Mouse (Mus musculus) lung, embryonic 16.5 days (tissue): ENCODE data around the gene Cyb5d1. TPM values are rescaled to one million over a fixed set of nuclear protein-coding genes. Genes with fewer than 3 reads are reported as not detected.
A peak's percentile ranks its signal among the peaks of the same experiment; 100 is the strongest.

ENCODE experiments used
- ATAC-seq: fragments of 200-750 bp; cut with Nextera tagmentation; 2 replicates; pipeline ENCODE4 v1.8.0; 2017; ENCODE audit warnings: low read depth, mild to moderate bottlenecking, moderate library complexity
- H3K27ac ChIP-seq: fragments of 300-500 bp; sonication (generic); 2 replicates; pipeline ENCODE4 v1.5.1; 2014; ENCODE audit warnings: mild to moderate bottlenecking, control low read depth, low read length
- H3K27me3 ChIP-seq: fragments of 300-500 bp; sonication (generic); 2 replicates; pipeline ENCODE4 v1.6.1; 2014; ENCODE audit warnings: low read depth, low read length, mixed read lengths; ENCODE audit not compliant: control insufficient read depth, insufficient read depth
- H3K36me3 ChIP-seq: fragments of 300-500 bp; sonication (generic); 2 replicates; pipeline ENCODE4 v1.6.1; 2014; ENCODE audit warnings: low read length; ENCODE audit not compliant: control insufficient read depth, insufficient read depth
- H3K4me1 ChIP-seq: fragments of 300-500 bp; sonication (generic); replicated peaks from 2 replicates; pipeline ENCODE4 v1.6.1; 2014; ENCODE audit warnings: low read length, mixed read lengths; ENCODE audit not compliant: control insufficient read depth, insufficient read depth
- H3K4me2 ChIP-seq: fragments of 300-500 bp; sonication (generic); 2 replicates; pipeline ENCODE4 v1.6.1; 2014; ENCODE audit warnings: low read depth, low read length, control low read depth
- H3K4me3 ChIP-seq: fragments of 300-500 bp; sonication (generic); 2 replicates; pipeline ENCODE4 v1.5.1; 2014; ENCODE audit warnings: mild to moderate bottlenecking, low read length, control low read depth
- H3K9ac ChIP-seq: fragments of 300-500 bp; sonication (generic); 2 replicates; pipeline ENCODE4 v1.6.1; 2014; ENCODE audit warnings: low read length, control low read depth
- H3K9me3 ChIP-seq: fragments of 300-500 bp; sonication (generic); 2 replicates; pipeline ENCODE4 v1.6.1; 2016; ENCODE audit warnings: low read length; ENCODE audit not compliant: control insufficient read depth
- WGBS: fragments of 180-500 bp; shearing (Covaris S2); extraction: QIAGEN DNeasy Blood & Tissue Kit; methylation state at CpG from one replicate; pipeline ENCODE4 v1.1.7; 2014; 5-methylcytosine and 5-hydroxymethylcytosine counted together
- polyA plus RNA-seq: library from polyadenylated mRNA; unstranded; fragments of >200 nt; fragmentation: Nextera tagmentation; extraction: Ambion mirVana; gene quantifications from 2 replicates; pipeline ENCODE4 v1.2.1, GENCODE M21; 2015

Gene Cyb5d1
- polyA plus RNA-seq, 1 experiment from 2014 or later: 32.6 TPM

DNA sequence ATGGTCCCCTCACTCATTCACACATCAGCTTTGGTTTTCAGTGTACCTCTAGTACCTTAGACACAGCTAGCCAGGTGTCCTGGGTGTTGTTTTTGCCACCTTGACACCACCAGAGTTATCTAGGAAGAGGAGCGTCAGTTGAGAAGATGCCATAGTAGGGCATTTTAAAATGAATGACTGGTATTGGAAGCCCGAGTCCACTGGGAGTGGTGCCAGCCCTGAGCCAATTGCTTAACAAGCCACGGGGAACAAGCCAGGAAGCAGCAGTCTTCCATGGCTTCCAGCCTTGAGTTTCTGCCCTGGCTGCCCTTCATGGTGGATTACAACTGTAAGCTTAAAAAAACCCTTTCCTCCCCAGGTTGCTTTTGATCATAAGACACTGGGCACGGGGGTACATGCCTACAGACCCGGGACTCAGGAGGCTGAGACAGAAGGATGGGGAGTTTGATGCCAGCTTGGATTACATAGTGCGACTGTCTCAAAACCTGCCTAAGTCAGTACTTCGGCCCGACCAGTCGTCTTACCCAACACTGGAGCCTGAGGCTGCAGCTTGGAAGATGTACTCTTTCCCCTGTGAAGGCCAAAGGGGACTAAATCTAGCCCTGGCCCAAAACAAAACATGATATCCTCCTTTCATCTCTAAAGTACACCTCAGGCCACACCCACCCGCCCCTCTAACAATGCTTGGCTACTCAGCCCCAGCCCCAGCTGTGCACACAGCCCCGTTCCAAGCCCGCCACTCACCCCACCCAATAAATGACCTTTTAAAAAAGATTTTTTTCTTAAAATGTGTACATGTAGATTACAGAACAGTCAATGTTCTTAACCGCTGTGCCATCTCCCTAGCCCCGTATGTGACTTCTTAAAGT is 5.7 kb downstream of the Cyb5d1 start:
- Histone ChIP-seq H3K36me3 (no peaks in the 10 kb centered on the region), H3K9me3 (no peaks in the 10 kb centered on the region), H3K4me2 (0 out of 2 replicates have a peak overlapping the region, but pooled peaks have one; percentile 8), H3K4me3 (no peak overlapping the region), H3K4me1 (peaks cover 11% of the 10 kb centered on the region; the same call in 1 of the 2 replicates), H3K9ac (no peak overlapping the region), H3K27me3 (no peaks in the 10 kb centered on the region), H3K27ac (no peak overlapping the region)
- peak; percentile 16; the same call in 1 of the 2 replicates for ATAC-seq
- 56% methylated on average over 14 of the region's 14 CpGs for WGBS

DNA sequence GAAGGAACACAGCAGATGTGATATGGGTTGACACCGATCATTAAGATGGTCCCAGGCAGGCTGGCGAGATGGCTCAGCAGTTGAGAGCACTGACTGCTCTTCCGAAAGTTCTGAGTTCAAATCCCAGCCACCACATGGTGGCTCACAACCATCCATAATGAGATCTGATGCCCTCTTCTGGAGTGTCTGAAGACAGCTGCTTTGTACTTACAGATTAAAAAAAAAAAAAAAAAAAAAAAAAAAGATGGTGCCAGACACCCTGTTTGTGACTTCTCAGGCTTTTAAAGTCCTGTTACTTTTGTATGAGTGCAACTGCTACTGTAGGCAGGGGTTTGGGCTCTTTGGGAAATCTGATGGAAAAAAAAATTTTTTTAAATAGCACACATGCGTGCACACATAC is 6.8 kb downstream of the Cyb5d1 start:
- Histone ChIP-seq H3K9me3 (no peaks in the 10 kb centered on the region), H3K4me1 (peaks cover 8% of the 10 kb centered on the region; the same call in 1 of the 2 replicates), H3K36me3 (no peaks in the 10 kb centered on the region), H3K9ac (no peak overlapping the region), H3K27me3 (no peaks in the 10 kb centered on the region), H3K4me3 (no peak overlapping the region), H3K4me2 (no peak overlapping the region), H3K27ac (no peak overlapping the region)
- ATAC-seq: no peak
- 93% methylated on average over 4 of the region's 4 CpGs for WGBS

DNA sequence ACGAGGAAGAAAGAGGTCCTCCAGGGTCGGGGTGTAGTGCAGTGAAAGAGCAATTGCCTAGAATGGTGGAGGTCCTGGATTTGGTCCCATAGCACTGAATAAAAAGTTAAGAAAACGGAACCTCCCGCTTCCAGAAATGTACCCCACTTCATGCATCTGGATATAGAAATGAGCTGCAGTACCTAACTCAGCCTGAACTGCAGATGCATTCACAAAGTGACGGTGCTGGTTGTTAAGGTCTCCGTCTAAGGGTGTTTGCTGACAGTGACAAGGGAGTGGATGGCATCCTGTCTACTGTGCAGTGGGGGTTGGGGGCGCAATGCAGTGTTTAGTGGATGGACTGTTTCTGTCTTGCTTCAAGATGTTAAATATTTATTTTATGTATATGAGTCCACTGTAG is 8.7 kb downstream of the Cyb5d1 start:
- no peak for ATAC-seq
- Histone ChIP-seq H3K27ac (no peak overlapping the region), H3K4me3 (no peak overlapping the region), H3K27me3 (no peaks in the 10 kb centered on the region), H3K4me2 (no peak overlapping the region), H3K9me3 (no peaks in the 10 kb centered on the region), H3K4me1 (peaks cover 8% of the 10 kb centered on the region; the same call in 1 of the 2 replicates), H3K36me3 (no peaks in the 10 kb centered on the region), H3K9ac (no peak overlapping the region)
- 61% methylated on average over 7 of the region's 7 CpGs for WGBS

DNA sequence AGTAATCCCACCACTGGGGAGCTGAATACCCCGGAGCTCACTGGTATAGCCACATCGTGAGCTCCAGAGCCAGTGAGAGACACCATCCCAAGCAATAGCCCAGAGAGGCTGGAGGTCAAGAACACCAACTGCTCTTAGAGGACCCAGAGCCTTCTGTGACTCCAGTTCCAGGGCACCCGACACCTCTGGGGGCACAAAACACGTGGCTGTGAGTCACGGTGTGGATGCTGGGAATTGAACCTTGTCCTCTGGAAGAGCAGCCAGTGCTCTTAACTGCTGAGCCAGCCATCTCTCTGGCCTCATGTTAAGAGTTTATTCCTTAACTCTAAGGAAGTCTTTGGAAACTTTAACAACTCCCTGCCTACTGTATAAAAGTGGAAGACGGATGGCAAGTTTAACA is 10.5 kb downstream of the Cyb5d1 start:
- H3K9ac ChIP-seq: no peak overlapping the region
- no peak overlapping the region for H3K4me2 ChIP-seq
- no peaks in the 10 kb centered on the region for H3K36me3 ChIP-seq
- ATAC-seq: no peak
- H3K27ac ChIP-seq: no peak overlapping the region
- WGBS: 72% methylated on average over 6 of the region's 6 CpGs
- H3K4me1 ChIP-seq: peaks cover 5% of the 10 kb centered on the region; the same call in 1 of the 2 replicates
- H3K4me3 ChIP-seq: no peak overlapping the region
- no peaks in the 10 kb centered on the region for H3K27me3 ChIP-seq
- H3K9me3 ChIP-seq: no peaks in the 10 kb centered on the region

DNA sequence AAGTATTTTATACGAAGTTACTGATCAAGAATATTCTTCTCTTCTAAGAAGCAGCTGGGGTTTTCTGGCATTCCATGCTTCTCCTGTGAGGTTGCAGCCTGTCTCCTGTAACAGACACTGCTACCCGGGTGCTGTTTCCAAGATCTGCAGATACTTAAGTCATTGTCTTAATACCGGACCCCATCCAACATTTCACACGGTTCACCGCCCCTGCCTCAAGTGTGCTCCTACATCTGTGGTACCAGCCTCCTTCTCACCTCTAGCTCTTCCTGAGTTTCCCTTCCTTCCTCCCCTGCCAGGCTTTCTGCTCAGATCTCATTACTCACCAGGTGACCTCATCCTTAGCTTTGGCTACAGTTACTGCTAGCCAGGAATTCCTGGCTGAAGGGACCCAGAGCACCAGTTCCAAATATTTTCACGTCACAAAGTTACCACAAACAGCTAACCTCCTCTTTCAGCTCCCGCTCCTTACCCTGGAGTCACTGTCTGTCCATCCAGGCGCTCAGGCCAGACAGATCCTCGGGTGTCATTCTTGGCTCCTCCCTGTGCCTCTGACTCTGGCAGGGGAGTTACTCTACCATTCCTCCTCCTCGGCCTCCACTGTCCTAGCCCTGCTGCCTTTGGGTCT is 12.8 kb downstream of the Cyb5d1 start:
- peaks cover 4% of the 10 kb centered on the region; the same call in 1 of the 2 replicates for H3K36me3 ChIP-seq
- no peak for ATAC-seq
- no peak overlapping the region for H3K27ac ChIP-seq
- WGBS: 60% methylated on average over 10 of the region's 10 CpGs
- no peak overlapping the region for H3K4me3 ChIP-seq
- no peaks in the 10 kb centered on the region for H3K4me1 ChIP-seq
- H3K27me3 ChIP-seq: no peaks in the 10 kb centered on the region
- no peak overlapping the region for H3K9ac ChIP-seq
- H3K4me2 ChIP-seq: no peak overlapping the region
- no peaks in the 10 kb centered on the region for H3K9me3 ChIP-seq

DNA sequence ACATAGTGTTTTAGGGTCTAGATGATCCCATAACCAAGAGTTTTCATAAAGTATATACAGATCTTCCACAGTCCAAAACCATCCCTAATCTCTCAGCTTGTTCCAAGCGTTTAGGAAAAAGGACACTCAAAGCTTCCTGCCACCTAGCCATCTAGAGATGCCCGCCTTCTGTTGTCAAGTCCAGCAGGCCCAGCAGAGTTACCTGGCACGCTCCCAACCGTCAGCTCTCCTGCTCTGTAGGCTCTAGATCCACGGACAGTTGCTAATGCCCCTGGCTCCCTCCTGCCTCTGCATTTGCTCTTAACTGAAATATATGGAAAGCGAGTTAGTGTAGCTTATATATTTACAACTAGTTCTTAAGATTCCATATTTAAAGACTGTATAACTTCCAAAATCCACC is 14.1 kb downstream of the Cyb5d1 start:
- WGBS: 66% methylated on average over 6 of the region's 6 CpGs
- no peak overlapping the region for H3K9ac ChIP-seq
- no peaks in the 10 kb centered on the region for H3K9me3 ChIP-seq
- no peak overlapping the region for H3K4me3 ChIP-seq
- peaks cover 9% of the 10 kb centered on the region for H3K36me3 ChIP-seq
- H3K27ac ChIP-seq: no peak overlapping the region
- no peaks in the 10 kb centered on the region for H3K4me1 ChIP-seq
- no peak overlapping the region for H3K4me2 ChIP-seq
- H3K27me3 ChIP-seq: no peaks in the 10 kb centered on the region
- ATAC-seq: no peak

DNA sequence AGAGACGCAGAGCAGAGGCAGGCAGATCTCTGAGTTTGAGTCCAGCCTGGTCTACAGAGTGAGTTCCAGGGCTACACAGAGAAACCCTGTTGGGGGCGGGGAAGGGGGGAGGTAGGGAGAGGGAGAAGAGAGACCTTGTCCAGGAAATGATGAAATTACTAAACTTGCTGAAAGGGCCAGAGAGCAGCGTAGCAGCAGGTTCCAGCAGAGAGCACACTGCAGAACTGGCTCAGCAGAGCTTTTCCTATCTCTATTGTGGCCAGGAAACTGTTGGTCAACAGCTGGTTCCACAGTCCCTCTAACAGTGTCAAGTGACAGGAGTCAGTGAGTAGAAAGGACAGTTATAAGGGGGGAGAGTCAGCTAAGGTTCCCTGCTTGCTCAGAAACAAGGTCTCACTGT is 15.8 kb downstream of the Cyb5d1 start:
- Histone ChIP-seq H3K9me3 (no peaks in the 10 kb centered on the region), H3K36me3 (peaks cover 11% of the 10 kb centered on the region), H3K4me2 (no peak overlapping the region), H3K4me1 (no peaks in the 10 kb centered on the region), H3K9ac (no peak overlapping the region), H3K4me3 (no peak overlapping the region), H3K27me3 (no peaks in the 10 kb centered on the region), H3K27ac (no peak overlapping the region)
- 83% methylated on average over 3 of the region's 3 CpGs for WGBS
- ATAC-seq: no peak

DNA sequence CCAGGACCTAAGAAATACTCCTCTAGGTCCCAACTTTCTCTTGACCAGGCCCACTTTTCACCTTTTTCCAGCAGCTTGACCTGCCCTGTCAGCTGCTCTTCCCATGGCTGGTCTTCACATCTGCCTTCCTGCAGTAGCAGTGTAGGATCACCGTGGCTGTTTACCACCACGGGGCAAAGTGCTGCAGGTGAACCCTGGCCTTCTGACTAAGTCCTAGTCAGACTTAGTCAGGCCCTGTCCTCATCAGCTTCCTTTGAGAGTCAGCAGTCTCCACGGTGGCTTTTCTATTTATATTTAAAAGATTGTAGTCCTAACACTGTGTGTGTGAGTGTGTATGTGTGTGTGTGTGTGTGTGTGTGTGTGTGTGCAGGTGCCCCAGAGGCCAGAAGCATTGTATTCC is 17.7 kb downstream of the Cyb5d1 start:
- Histone ChIP-seq H3K9ac (no peak overlapping the region), H3K36me3 (peaks cover 16% of the 10 kb centered on the region), H3K27me3 (no peaks in the 10 kb centered on the region), H3K4me1 (peaks cover 2% of the 10 kb centered on the region; the same call in 1 of the 2 replicates), H3K9me3 (no peaks in the 10 kb centered on the region), H3K4me2 (no peak overlapping the region), H3K27ac (no peak overlapping the region), H3K4me3 (no peak overlapping the region)
- ATAC-seq: no peak
- 68% methylated on average over 3 of the region's 3 CpGs for WGBS

DNA sequence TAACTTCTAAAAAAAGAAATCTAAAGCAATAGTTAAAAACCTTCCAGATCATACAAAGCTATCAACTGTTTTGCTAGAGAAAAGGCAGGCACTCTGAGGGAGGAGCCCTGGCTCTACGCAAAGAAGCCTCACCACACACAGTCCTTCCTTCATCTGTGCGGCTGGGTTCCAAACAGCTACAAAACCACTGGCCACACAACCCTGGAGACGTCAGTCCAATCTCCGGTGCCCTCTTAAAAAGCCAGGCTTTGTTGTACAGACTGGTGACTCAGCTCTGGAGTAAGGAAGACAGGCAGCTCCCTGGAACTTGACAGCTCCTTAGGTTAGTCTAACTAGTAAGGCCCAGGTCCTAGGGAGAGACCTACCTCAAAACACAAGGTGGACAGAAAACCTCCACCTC is 19.8 kb downstream of the Cyb5d1 start:
- no peak for ATAC-seq

More for the DNA sequence above, 19.8 kb downstream of the Cyb5d1 start:
- H3K9me3 ChIP-seq: no peaks in the 10 kb centered on the region
- H3K4me3 ChIP-seq: no peak overlapping the region
- no peak overlapping the region for H3K9ac ChIP-seq
- no peak overlapping the region for H3K27ac ChIP-seq
- H3K27me3 ChIP-seq: no peaks in the 10 kb centered on the region
- H3K4me2 ChIP-seq: no peak overlapping the region
- peaks cover 21% of the 10 kb centered on the region for H3K4me1 ChIP-seq
- peaks cover 18% of the 10 kb centered on the region for H3K36me3 ChIP-seq
- 89% methylated on average over 4 of the region's 4 CpGs for WGBS
